Mouse (Mus musculus) C2C12 (cell line): ENCODE measurements around the gene Dennd4b.

Source experiments
- CEBPB ChIP-seq: IDR thresholded peaks from one replicate; pipeline ENCODE4 v1.6.1; 2011; ENCODE audit warnings: low read depth, mild to moderate bottlenecking, control low read depth, moderate library complexity
- CTCF ChIP-seq: IDR thresholded peaks from one replicate; pipeline ENCODE4 v1.5.1; 2011; ENCODE audit not compliant: control insufficient read depth, insufficient read depth, insufficient read length
- FOSL1 ChIP-seq: IDR thresholded peaks from one replicate; pipeline ENCODE4 v1.8.0; 2011; ENCODE audit warnings: mild to moderate bottlenecking, low read length; ENCODE audit not compliant: poor library complexity, insufficient read depth, severe bottlenecking
- MAX ChIP-seq: IDR thresholded peaks from one replicate; pipeline ENCODE4 v1.6.1; 2011; ENCODE audit warnings: mild to moderate bottlenecking, control low read depth
- MYOD1 ChIP-seq: IDR thresholded peaks from one replicate; pipeline ENCODE4 v1.6.1; 2011; ENCODE audit warnings: low read depth; ENCODE audit not compliant: control insufficient read depth, insufficient read length
- MYOG ChIP-seq: IDR thresholded peaks from one replicate; pipeline ENCODE4 v1.6.1; 2011; ENCODE audit not compliant: control insufficient read depth, insufficient read length; ENCODE audit errors: extremely low read depth
- USF1 ChIP-seq: IDR thresholded peaks from one replicate; pipeline ENCODE4 v1.6.1; 2011; ENCODE audit warnings: low read depth, mild to moderate bottlenecking, control low read depth, moderate library complexity

- TF ChIP-seq CTCF, result no peak
- no peak for TF ChIP-seq CEBPB
- no peak for TF ChIP-seq USF1
- TF ChIP-seq MAX, result no peak
- TF ChIP-seq FOSL1, result no peak
- no peak for TF ChIP-seq MYOD1
- no peak for TF ChIP-seq MYOG
Observed at GRCm38 (mm10) chr3:90323119-90323518, 58.1 kb downstream of the Dennd4b start.
